Mouse (Mus musculus) left cerebral cortex, postnatal 36 days (tissue): ENCODE data around the gene Dpy19l1. TPM values are rescaled to one million over a fixed set of nuclear protein-coding genes. Genes with fewer than 3 reads are reported as not detected.

Experiments
- DNase-seq, 2 experiments: peaks; one replicate each; pipeline ENCODE4 v3.0.0; 2021 to 2022; ENCODE audit warnings: low spot score in 2 of 2, mixed read lengths in 1 of 2
- intact Hi-C: fragments of 180-260 bp; cut with DNase I; formaldehyde crosslinking; loops from one replicate; pipeline ENCODE4 v1.15.1; 2025
- total RNA-seq, 2 experiments: library from RNA; stranded (reverse); gene quantifications; 2 replicates each; pipeline ENCODE4 v1.2.3; 2021

The Dpy19l1 gene
- total RNA-seq, 2 experiments from 2014 or later, result 75.6 to 89.4 TPM

- intact Hi-C loops, result no loop called here
- no peak for DNase-seq
Measured at GRCm38 (mm10) chr9:24477251-24477650, 25.7 kb downstream of the Dpy19l1 start.

- intact Hi-C loops, result no loop called here
- DNase-seq, result no peak
Measured at GRCm38 (mm10) chr9:24473824-24474223, 29.1 kb downstream of the Dpy19l1 start.

- no peak for DNase-seq
- intact Hi-C loops, result no loop called here
Measured at GRCm38 (mm10) chr9:24472514-24472913, 30.4 kb downstream of the Dpy19l1 start.

- DNase-seq, result no peak
- intact Hi-C loops, result no loop called here
Measured at GRCm38 (mm10) chr9:24470166-24470565, 32.8 kb downstream of the Dpy19l1 start.

- intact Hi-C loops, result no loop called here
Measured at GRCm38 (mm10) chr9:24467186-24467585, 35.8 kb downstream of the Dpy19l1 start.

GRCm38 (mm10) chr9:24466649-24467048 lies 36.3 kb downstream of the Dpy19l1 start:
- intact Hi-C loops, result no loop called here
- DNase-seq, result peak in 1 of 2 experiments; percentile 10

More at GRCm38 (mm10) chr9:24467186-24467585, 35.8 kb downstream of the Dpy19l1 start:
- DNase-seq, result no peak

- intact Hi-C loops, result no loop called here
- no peak for DNase-seq
Measured at GRCm38 (mm10) chr9:24461379-24461961, 41.5 kb downstream of the Dpy19l1 start.

- DNase-seq, result no peak
- intact Hi-C loops, result no loop called here
Measured at GRCm38 (mm10) chr9:24453833-24454232, 49.1 kb downstream of the Dpy19l1 start.

- no peak for DNase-seq
- intact Hi-C loops, result no loop called here
Measured at GRCm38 (mm10) chr9:24450976-24451375, 52.0 kb downstream of the Dpy19l1 start.

GRCm38 (mm10) chr9:24450524-24450923 lies 52.4 kb downstream of the Dpy19l1 start:
- DNase-seq, result no peak
- intact Hi-C loops, result no loop called here

GRCm38 (mm10) chr9:24434901-24435300 lies 68.0 kb downstream of the Dpy19l1 start:
- intact Hi-C loops, result no loop called here
- no peak for DNase-seq

- intact Hi-C loops, result no loop called here
- DNase-seq, result no peak
Measured at GRCm38 (mm10) chr9:24429721-24430120, 73.2 kb downstream of the Dpy19l1 start.

- intact Hi-C loops, result no loop called here
- DNase-seq, result no peak
Measured at GRCm38 (mm10) chr9:24425679-24426078, 77.3 kb downstream of the Dpy19l1 start.

- intact Hi-C loops, result no loop called here
- DNase-seq, result no peak
Measured at GRCm38 (mm10) chr9:24423241-24423640, 79.7 kb downstream of the Dpy19l1 start.

GRCm38 (mm10) chr9:24421888-24422287 lies 81.1 kb downstream of the Dpy19l1 start:
- no peak for DNase-seq
- intact Hi-C loops, result no loop called here

- DNase-seq, result no peak
- intact Hi-C loops, result no loop called here
Measured at GRCm38 (mm10) chr9:24421221-24421620, 81.7 kb downstream of the Dpy19l1 start.

- intact Hi-C loops, result no loop called here
Measured at GRCm38 (mm10) chr9:24420144-24420543, 82.8 kb downstream of the Dpy19l1 start.

GRCm38 (mm10) chr9:24418281-24418680 lies 84.7 kb downstream of the Dpy19l1 start:
- intact Hi-C loops, result no loop called here
- DNase-seq, result no peak

More at GRCm38 (mm10) chr9:24420144-24420543, 82.8 kb downstream of the Dpy19l1 start:
- DNase-seq, result no peak

GRCm38 (mm10) chr9:24411483-24411882 lies 91.5 kb downstream of the Dpy19l1 start:
- intact Hi-C loops, result no loop called here
- no peak for DNase-seq

- DNase-seq, result no peak
- intact Hi-C loops, result no loop called here
Measured at GRCm38 (mm10) chr9:24410439-24410838, 92.5 kb downstream of the Dpy19l1 start.

GRCm38 (mm10) chr9:24407992-24408391 lies 94.9 kb downstream of the Dpy19l1 start:
- intact Hi-C loops, result no loop called here
- DNase-seq, result no peak

GRCm38 (mm10) chr9:24394146-24394545 lies 108.8 kb downstream of the Dpy19l1 start:
- intact Hi-C loops, result no loop called here

More at GRCm38 (mm10) chr9:24394146-24394545, 108.8 kb downstream of the Dpy19l1 start:
- DNase-seq, result no peak
